Mouse (Mus musculus) liver, embryonic 11.5 days (tissue): ENCODE data around the gene A830005F24Rik. TPM values are rescaled to one million over a fixed set of nuclear protein-coding genes. Genes with fewer than 3 reads are reported as not detected.

Experiments
- ATAC-seq: fragments of 200-750 bp; cut with Nextera tagmentation; replicated peaks from 2 replicates; pipeline ENCODE4 v1.8.0; 2017; ENCODE audit warnings: moderate number of reproducible peaks, mild to moderate bottlenecking, moderate TSS enrichment, moderate library complexity; ENCODE audit not compliant: low FRiP score
- DNase-seq: peaks from one replicate; pipeline ENCODE4 v3.0.0-alpha.2; 2017; ENCODE audit warnings: low spot score
- H3K27ac ChIP-seq: fragments of 300-500 bp; sonication (generic); 2 replicates; pipeline ENCODE4 v1.5.1; 2014; ENCODE audit warnings: mild to moderate bottlenecking, low read depth, low read length, control low read depth
- H3K27me3 ChIP-seq: fragments of 300-500 bp; sonication (generic); replicated peaks from 2 replicates; pipeline ENCODE4 v1.6.1; 2014; ENCODE audit warnings: low read length, mixed read lengths; ENCODE audit not compliant: control insufficient read depth, insufficient read depth
- H3K36me3 ChIP-seq: fragments of 300-500 bp; sonication (generic); 2 replicates; pipeline ENCODE4 v1.6.1; 2014; ENCODE audit warnings: mild to moderate bottlenecking, low read length, moderate library complexity, mixed read lengths; ENCODE audit not compliant: control insufficient read depth, insufficient read depth
- H3K4me1 ChIP-seq: fragments of 300-500 bp; sonication (generic); replicated peaks from 2 replicates; pipeline ENCODE4 v1.6.1; 2014; ENCODE audit warnings: low read length, mixed read lengths; ENCODE audit not compliant: control insufficient read depth, insufficient read depth
- H3K4me2 ChIP-seq: fragments of 300-500 bp; sonication (generic); 2 replicates; pipeline ENCODE4 v1.6.1; 2014; ENCODE audit warnings: mild to moderate bottlenecking, control low read depth, moderate library complexity
- H3K4me3 ChIP-seq: fragments of 300-500 bp; sonication (generic); 2 replicates; pipeline ENCODE4 v1.5.1; 2014; ENCODE audit warnings: low read depth, low read length, control low read depth
- H3K9ac ChIP-seq: fragments of 300-500 bp; sonication (generic); 2 replicates; pipeline ENCODE4 v1.6.1; 2014; ENCODE audit warnings: low read depth, low read length, control low read depth
- H3K9me3 ChIP-seq: fragments of 300-500 bp; sonication (generic); 2 replicates; pipeline ENCODE4 v1.6.1; 2016; ENCODE audit warnings: low read length, inconsistent platforms, mixed read lengths; ENCODE audit not compliant: control insufficient read depth
- WGBS: fragments of 180-500 bp; shearing (Covaris S2); extraction: QIAGEN DNeasy Blood & Tissue Kit; methylation state at CpG from one replicate; pipeline ENCODE4 v1.1.7; 2014; 5-methylcytosine and 5-hydroxymethylcytosine counted together
- polyA plus RNA-seq: library from polyadenylated mRNA; unstranded; fragments of >200 nt; fragmentation: Nextera tagmentation; extraction: Ambion mirVana; gene quantifications from 2 replicates; pipeline ENCODE4 v1.2.1, GENCODE M21; 2014

The A830005F24Rik gene
- polyA plus RNA-seq: 1.2 and 1.5 TPM in 2 replicates

- peak within 1 kb of the TSS; percentile 89 for H3K4me3 ChIP-seq
- WGBS: 3% methylated on average over 34 of the region's 34 CpGs
- H3K36me3 ChIP-seq: no peaks in the 10 kb centered on the region
- H3K4me2 ChIP-seq: peak within 1 kb of the TSS; percentile 90
- H3K27ac ChIP-seq: no peak within 1 kb of the TSS
- ATAC-seq (peak; percentile 99), DNase-seq (peak; percentile 79)
- H3K27me3 ChIP-seq: no peaks in the 10 kb centered on the region
- peaks cover 7% of the 10 kb centered on the region for H3K4me1 ChIP-seq
- H3K9me3 ChIP-seq: no peaks in the 10 kb centered on the region
- peak within 1 kb of the TSS; percentile 84 for H3K9ac ChIP-seq
These were observed at the start of gene A830005F24Rik, which contains the start of gene Zfp169 for GRCm38 (mm10) chr13:48513003-48513929. Gene A830005F24Rik, plus strand, starts transcription at chr13:48513570. Gene Zfp169, minus strand, starts transcription at chr13:48513451.

- H3K36me3 ChIP-seq: no peaks in the 10 kb centered on the region
- no peak overlapping the region for H3K4me3 ChIP-seq
- no peaks in the 10 kb centered on the region for H3K27me3 ChIP-seq
- H3K4me1 ChIP-seq: no peaks in the 10 kb centered on the region
- H3K4me2 ChIP-seq: no peak overlapping the region
- DNase-seq (peak; percentile 62), ATAC-seq (no peak)
- H3K27ac ChIP-seq: no peak overlapping the region
- H3K9me3 ChIP-seq: no peaks in the 10 kb centered on the region
- 21% methylated on average over 4 of the region's 4 CpGs for WGBS
- no peak overlapping the region for H3K9ac ChIP-seq
These were observed 49.2 kb upstream of the A830005F24Rik start for GRCm38 (mm10) chr13:48464170-48464569.

GRCm38 (mm10) chr13:48466186-48466585 lies 47.2 kb upstream of the A830005F24Rik start:
- 68% methylated on average over 10 of the region's 10 CpGs for whole genome bisulfite sequencing
- Histone ChIP-seq H3K4me1 (no peaks in the 10 kb centered on the region), H3K9ac (no peak overlapping the region), H3K4me3 (no peak overlapping the region), H3K27ac (no peak overlapping the region), H3K4me2 (no peak overlapping the region), H3K9me3 (no peaks in the 10 kb centered on the region), H3K36me3 (no peaks in the 10 kb centered on the region), H3K27me3 (no peaks in the 10 kb centered on the region)
- ATAC-seq: no peak
- no peak for DNase-seq

- no peak overlapping the region for H3K27ac ChIP-seq
- H3K36me3 ChIP-seq: no peaks in the 10 kb centered on the region
- no peak for ATAC-seq
- no peak for DNase-seq
- no peak overlapping the region for H3K4me3 ChIP-seq
- no peaks in the 10 kb centered on the region for H3K27me3 ChIP-seq
- no peak overlapping the region for H3K9ac ChIP-seq
- H3K9me3 ChIP-seq: no peaks in the 10 kb centered on the region
- H3K4me1 ChIP-seq: no peaks in the 10 kb centered on the region
- WGBS: 58% methylated on average over 15 of the region's 15 CpGs
- H3K4me2 ChIP-seq: no peak overlapping the region
These were observed 44.7 kb upstream of the A830005F24Rik start for GRCm38 (mm10) chr13:48468656-48469180.

- H3K9me3 ChIP-seq: no peaks in the 10 kb centered on the region
- H3K4me1 ChIP-seq: no peaks in the 10 kb centered on the region
- no peak overlapping the region for H3K27ac ChIP-seq
- WGBS: 85% methylated on average over 4 of the region's 4 CpGs
- no peak overlapping the region for H3K4me2 ChIP-seq
- ATAC-seq (no peak), DNase-seq (no peak)
- H3K36me3 ChIP-seq: no peaks in the 10 kb centered on the region
- no peak overlapping the region for H3K4me3 ChIP-seq
- no peak overlapping the region for H3K9ac ChIP-seq
- H3K27me3 ChIP-seq: no peaks in the 10 kb centered on the region
These were observed 29.8 kb upstream of the A830005F24Rik start for GRCm38 (mm10) chr13:48483606-48484005.

GRCm38 (mm10) chr13:48490396-48491182 lies 22.8 kb upstream of the A830005F24Rik start:
- Histone ChIP-seq H3K4me1 (no peaks in the 10 kb centered on the region), H3K36me3 (peaks cover 22% of the 10 kb centered on the region), H3K4me3 (no peak overlapping the region), H3K9me3 (no peaks in the 10 kb centered on the region; the same call in 1 of the 2 replicates), H3K27me3 (no peaks in the 10 kb centered on the region), H3K4me2 (no peak overlapping the region), H3K27ac (no peak overlapping the region), H3K9ac (no peak overlapping the region)
- ATAC-seq (no peak), DNase-seq (no peak)
- 88% methylated on average over 35 of the region's 35 CpGs for WGBS

GRCm38 (mm10) chr13:48493183-48493582 lies 20.2 kb upstream of the A830005F24Rik start:
- H3K4me1 ChIP-seq: no peaks in the 10 kb centered on the region
- no peak overlapping the region for H3K4me2 ChIP-seq
- H3K27ac ChIP-seq: no peak overlapping the region
- ATAC-seq: no peak
- H3K4me3 ChIP-seq: no peak overlapping the region
- WGBS: 78% methylated on average over 4 of the region's 5 CpGs
- H3K9ac ChIP-seq: no peak overlapping the region
- no peaks in the 10 kb centered on the region; the same call in 1 of the 2 replicates for H3K9me3 ChIP-seq
- no peak for DNase-seq
- no peaks in the 10 kb centered on the region for H3K27me3 ChIP-seq
- H3K36me3 ChIP-seq: peaks cover 28% of the 10 kb centered on the region

- Histone ChIP-seq H3K9ac (no peak overlapping the region), H3K27me3 (no peaks in the 10 kb centered on the region), H3K4me2 (no peak overlapping the region), H3K4me1 (no peaks in the 10 kb centered on the region), H3K4me3 (no peak overlapping the region), H3K9me3 (no peaks in the 10 kb centered on the region), H3K36me3 (peaks cover 7% of the 10 kb centered on the region; the same call in 1 of the 2 replicates), H3K27ac (no peak overlapping the region)
- WGBS: 35% methylated on average over 15 of the region's 15 CpGs
- ATAC-seq: peak; percentile 34; the same call in 1 of the 2 replicates
- peak; percentile 48 for DNase-seq
These were observed 15.6 kb upstream of the A830005F24Rik start for GRCm38 (mm10) chr13:48497693-48498221.
